Mouse (Mus musculus) granulocyte monocyte progenitor cell, adult 5-6 weeks (primary cell): ENCODE data around the gene Gnb1. TPM values are rescaled to one million over a fixed set of nuclear protein-coding genes. Genes with fewer than 3 reads are reported as not detected.

Source experiments
- ATAC-seq: replicated peaks from 2 replicates; pipeline ENCODE4 v1.8.0; 2016; ENCODE audit warnings: mild to moderate bottlenecking, moderate TSS enrichment, inconsistent platforms; ENCODE audit not compliant: poor library complexity, severe bottlenecking
- total RNA-seq, 2 experiments: library from RNA; stranded (forward) in 1 of 2; stranded (reverse) in 1 of 2; fragments of 200-712, 200-1000 nt in 1 of 2; fragments of >200 nt in 1 of 2; fragmentation: Nextera tagmentation in 1 of 2; gene quantifications; 2 replicates each; pipeline ENCODE4 v1.2.3; 2014 to 2017

Gene Gnb1
- total RNA-seq, 2 experiments from 2014 or later, result 135 to 223 TPM

DNA sequence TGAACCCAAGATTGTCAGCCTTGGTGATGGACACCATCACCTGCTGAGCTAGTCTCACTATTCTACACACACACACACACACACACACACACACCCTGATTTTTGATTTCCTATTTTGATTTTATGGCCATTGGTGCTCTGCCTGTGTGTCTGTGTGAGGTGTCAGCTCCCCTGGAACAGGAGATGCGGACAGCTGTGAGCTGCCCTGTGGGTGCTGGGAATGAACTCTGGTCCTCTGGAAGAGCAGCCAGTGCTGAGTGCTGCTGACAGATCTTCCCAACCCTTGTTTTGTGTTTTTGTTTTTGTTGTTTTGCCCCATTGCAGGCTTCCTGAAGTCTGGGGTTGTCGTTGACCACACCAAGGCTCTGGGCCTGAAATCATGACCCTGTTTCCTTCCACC, 82.0 kb downstream of the Gnb1 start:
- no peak for ATAC-seq

DNA sequence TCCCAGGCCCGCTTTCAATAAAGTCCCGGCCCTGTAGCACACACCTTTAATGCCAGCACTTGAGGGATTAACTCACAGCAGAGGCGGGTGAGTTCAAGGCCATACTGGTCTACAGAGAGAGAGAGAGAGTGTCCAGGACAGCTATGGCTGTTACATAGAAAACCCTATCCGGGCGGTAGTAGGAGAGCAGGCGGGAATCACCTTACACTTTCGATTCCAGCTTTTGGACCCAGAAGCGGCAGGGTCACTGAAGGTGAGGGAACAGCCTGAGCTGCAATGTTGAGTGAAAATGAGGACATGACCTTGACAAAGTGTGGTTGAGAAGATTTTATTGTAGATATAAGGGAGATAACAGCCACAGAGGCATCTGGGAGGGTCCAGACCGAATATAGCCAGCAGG, 82.7 kb downstream of the Gnb1 start:
- no peak for ATAC-seq

DNA sequence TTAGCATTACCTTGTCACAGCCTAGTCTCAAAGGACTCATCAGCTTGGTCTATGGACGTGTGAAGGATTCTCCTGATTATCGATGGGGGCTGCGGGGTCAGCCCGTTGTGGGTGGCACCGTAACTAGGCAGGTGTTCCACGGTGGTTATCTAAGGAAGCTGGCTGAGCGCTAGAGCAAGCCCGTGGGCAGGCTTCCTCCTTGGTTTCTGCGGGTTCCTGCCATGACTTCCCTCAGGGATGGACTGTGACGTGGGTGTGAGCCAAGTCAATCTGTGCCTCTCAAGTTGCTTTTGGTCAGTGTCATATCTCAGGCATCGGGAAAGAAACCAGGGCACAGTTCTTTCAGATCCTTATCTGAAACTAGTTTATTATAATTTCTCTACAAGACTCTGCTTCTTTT, 83.8 kb downstream of the Gnb1 start:
- ATAC-seq, result peak; percentile 85

DNA sequence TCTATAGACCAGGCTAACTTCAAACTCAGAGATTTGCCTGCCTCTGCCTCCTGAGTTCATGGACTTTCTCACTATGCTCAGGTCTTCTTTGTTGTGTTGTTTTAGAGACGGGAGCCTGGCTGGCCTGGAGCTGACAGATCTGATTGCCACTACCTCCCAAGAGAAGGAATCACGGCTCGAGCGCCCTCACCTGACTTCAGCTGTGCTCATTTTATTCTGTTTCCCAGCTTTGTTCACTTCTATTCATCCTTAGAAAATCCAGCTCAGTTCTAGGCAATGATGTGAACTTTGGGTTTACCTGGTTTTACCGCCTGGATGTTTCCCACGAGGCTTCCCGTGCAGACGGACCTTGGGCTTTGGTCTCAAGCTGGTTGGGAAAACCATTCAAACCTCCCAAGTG, 84.4 kb downstream of the Gnb1 start:
- ATAC-seq, result no peak

DNA sequence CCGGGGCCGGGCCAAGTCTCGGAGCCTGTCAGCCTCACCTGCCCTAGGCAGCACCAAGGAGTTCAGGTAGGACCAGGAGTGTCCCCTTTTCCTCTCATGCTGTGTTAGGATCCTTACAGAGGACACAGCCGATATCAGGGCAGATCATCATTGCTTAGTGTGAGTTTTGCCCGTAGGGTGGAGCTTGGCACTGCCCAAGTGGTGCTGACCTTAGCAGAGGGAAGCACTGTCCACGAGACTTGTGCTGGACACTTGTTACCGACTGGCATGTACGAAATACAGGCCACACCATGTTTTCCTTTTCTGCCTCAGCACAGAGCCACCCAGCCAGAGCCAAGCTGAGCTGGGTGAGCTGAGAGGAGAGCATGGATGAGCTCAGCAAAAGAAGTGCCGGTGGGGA, 86.0 kb downstream of the Gnb1 start:
- ATAC-seq, result no peak

DNA sequence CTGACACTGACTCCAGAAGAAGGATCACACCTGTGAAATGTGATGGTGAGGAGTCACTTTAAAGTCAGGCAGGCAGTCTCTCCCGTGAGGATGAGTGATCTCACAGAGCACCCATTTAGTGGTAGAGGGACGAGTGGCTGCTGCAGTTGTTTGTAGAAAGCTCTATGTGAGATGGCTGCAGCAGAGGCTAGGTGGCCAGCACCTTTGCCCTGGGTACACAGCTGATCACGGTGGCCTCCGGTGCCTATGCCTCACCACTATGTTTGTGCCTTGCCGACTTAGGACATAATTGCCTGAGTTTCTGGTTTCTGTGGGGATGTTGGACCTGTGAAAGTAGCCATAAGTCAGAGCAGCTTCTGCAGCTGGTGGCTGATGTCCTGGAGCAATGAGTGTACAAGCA, 86.6 kb downstream of the Gnb1 start:
- ATAC-seq, result no peak

DNA sequence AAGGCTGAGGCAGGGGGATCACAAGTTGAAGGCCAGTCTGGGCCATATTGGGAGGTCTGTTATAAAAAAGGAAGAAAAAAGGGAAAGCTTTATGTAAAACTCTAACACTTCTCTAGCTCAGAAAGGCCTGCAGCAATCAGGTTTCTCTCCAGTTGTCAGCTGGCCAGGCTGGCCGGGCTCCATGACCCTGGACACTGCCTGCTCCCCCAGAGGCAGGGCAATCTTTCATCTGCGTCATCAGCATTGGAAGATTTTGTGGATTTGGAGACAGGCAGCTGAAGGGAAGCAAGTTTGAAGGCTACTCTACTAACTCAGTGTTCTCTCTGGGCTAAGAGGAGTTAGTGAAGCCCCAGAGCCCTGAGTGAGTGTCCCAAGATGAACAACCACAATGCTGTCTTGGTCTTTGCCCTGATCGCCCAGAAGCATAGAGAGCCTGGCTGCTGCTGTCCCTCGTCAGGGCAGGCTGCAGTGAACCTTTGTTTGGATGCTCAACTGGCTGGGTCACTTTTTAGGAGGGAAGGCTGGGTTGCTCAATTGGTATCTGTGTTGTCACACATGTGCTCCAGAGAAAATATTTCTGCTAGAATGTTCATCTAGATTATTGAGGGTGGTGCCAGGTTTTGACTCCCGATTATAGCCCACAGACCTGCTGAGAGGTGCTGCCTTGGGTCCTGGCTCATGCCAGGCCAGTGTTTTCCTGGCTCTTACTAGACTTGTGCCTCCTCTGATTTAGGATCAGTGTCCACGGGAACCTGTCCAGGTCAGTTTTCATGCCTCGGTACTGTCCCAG, 87.4 kb downstream of the Gnb1 start:
- ATAC-seq, result no peak

DNA sequence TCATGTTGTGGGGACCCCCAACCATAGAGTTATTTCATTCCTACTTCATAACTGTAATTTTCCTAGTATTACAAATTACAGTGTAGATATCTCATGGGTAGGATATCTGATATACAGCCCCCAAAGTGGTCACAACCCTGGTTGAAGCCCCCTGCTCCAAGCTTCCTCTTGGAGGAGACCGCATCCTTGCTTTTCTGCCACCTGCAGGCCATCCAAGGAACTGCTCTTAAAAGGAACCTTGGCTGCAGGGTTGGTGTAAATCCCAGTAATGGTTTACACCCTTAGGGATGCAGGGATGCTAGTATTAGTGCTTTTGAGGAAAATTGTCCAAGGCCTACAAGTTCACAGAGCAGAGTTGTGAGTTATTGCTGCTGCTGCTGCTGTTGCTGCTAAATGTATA, 89.3 kb downstream of the Gnb1 start:
- ATAC-seq, result peak; percentile 55

DNA sequence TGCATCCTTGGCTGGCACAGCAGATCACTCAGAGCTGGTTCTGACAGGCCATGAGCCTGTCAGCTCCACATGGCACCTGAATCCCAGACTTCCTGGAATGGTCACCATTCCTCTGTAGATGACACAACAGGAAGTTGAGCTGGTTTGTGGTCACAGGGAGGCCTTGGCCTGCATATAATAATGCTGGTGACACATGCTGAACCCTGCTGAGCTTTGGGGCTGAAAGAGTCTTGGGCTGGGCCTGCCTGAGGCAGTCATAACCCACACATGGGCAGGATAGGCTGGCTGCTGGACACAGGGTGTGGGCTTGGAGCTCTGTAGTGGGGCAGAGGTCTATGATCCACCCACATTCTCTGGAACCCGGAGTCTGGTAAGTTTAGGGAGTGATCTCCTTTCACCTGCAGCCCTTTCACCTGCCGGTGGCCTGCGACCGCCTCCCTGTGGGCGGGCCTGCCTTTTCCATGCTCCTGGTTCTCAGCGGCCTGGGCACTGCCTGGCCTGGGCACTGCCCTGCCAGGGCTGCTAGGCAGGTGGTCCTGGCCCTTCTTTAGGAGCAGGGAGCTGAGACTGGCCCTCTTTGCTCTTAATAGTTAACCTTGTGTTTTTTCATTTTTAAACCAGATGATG, 91.2 kb downstream of the Gnb1 start:
- ATAC-seq, result peak; percentile 93

DNA sequence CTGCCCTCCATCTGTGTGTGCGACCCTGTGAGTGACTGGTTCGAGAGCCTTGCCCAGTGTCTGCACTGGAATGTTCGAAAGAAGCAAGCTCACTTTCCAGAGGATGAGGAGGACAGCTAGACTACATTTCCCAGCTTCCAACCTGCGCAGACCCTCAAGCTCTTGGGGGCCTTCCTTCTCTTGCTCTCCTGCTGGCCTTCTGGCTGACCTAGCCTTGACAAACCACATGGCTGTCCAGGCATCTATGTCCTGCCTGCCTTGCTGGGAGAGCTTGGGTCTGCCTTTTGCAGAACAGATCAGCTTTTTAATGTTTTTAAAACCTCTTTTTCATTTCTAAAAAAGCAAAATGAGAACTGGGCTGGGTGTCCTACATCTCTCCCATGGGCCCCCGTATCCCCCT, 98.2 kb downstream of the Gnb1 start:
- ATAC-seq, result no peak

DNA sequence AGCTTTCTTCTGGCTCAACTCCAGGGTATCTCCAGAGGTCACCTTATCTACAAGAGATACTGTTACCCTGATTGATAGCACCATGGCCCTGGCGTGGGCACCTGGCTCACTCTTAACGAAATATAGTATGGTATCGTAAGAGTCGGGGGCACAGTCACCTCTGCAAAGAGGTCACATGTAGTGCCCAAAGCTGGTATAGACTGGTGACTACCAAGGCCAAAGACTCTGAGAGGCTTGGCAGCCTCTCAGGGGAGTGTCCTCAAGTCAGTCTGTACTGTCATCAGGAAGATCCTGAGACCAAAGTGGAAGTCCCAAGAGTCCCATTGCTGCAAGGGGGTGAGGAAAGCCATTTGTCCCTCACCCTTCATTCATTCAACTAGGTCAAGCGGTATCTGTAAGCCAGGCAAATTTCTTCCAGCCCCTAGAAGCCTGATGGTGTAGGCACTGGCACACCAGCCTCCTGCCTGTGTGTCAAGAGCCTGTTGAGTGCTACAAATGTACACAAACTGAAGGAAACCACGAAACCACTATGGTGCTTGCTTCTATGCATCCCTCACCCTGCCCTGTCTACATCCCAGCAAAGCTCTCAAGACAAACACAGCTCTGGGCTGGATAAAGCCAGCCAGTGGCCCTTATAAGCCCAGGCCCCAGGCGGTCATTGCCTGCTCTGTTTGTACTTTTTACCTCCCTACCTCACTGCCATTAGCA, 100.0 kb downstream of the Gnb1 start:
- ATAC-seq, result no peak

DNA sequence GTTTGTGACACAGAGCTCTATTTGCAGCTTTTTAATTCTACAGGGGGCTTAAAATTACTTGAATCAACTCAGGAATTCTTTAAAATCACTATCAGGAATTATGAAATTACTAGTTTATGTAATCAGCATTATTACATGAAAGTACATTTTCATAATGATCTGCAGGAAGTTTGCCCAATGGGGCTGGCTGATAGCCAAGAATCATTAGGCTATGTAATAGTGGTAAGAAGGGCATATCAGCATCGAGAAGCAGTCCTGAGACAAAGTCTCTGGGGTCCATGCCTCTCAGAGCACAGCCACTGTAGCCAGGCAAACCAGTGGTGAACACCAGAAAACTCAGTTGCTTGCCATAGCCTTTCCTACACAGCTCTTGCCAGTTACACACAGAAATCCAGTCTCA, 102.6 kb downstream of the Gnb1 start:
- peak; percentile 52 for ATAC-seq

DNA sequence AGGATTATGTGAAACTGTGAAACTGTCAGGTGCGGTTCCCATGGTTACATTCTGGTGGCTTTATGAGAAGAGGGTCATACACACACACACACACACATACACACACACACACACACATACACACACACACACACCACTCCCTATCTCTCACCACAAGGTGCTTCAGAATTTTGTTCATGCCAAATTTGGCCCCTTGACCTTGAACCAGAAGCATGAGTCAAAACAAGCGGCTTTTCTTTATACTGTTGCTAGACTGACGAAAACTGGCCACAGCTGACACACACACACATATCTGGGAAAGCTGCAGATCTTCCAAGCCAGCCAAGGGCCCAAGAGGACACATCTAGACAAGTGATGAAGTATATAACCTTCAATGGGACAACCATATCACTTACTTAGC, 104.6 kb downstream of the Gnb1 start:
- ATAC-seq, result no peak

DNA sequence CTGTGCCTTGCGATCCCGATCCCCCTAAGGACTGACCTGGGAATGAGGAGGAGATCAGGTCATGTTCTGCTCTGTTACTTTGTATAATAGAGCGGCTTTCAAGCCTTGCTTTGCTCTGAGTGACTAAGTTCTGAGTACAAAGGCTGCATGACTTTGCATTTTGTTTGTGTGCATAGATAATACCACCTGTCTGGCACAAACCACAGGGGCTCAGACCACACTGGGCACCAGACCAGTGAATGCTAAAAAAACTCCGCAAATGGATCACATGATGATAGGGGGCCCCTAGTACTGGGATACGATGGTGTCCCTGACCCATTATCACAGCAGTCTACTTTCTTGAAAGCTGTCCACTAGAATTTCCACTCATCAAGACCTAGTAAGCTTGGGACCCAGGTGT, 105.4 kb downstream of the Gnb1 start:
- peak; percentile 10; the same call in 1 of the 2 replicates for ATAC-seq

DNA sequence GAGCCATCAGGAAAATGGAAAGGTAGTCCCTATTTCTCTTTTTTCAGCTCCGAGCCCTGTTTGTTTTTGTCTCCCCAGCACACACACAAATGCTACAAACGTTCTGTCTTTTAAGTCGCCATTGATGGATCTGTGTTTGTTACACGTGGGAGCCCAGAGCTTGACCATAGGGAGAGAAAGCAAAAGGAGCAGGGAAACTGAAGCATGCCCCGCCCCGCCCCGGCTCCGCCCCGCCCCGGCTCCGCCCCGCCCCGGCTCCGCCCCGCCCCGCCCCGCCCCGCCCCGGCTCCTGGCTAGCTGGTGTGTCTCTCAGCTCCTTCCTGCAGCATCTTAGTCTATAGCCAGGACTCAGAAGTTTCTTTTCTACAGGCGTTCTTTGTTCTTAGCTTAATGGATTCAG, 107.4 kb downstream of the Gnb1 start:
- ATAC-seq, result no peak

DNA sequence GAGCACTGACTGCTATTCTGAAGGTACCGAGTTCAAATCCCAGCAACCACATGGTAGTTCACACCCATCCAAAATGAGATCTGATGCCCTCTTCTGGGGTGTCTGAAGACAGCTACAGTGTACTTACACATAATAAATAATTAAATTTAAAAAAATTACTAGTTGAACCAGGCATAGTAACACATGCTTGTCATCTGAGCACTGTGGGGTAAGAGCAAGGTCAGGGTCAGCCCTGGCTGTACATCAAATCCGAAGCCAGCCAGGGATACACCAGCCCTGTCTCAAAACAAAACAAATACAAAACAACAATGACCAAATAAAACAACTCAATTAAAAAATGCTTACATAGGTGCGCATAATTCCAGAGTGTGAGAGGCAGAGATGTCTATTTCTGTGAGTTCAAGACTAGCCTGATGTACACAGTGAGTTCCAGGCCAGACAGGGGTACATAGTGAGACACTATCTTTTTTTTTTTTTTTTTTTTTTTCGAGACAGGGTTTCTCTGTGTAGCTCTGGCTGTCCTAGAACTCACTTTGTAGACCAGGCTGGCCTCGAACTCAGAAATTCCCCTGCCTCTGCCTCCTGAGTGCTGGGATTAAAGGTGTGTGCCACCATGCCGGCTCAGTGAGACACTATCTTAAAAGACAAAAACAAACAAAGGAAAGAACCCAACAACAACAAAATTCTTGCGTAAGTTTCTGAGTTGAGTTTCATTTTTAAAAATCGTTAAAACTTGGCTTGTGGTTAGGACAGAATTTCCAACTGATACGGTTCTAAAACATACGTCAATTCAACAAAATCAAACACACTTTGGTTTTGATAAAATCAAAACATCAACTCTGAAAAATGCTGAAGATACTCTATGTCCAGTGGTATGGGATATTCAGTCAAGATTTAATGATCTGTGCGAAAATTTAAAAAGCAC, 109.0 kb downstream of the Gnb1 start:
- no peak for ATAC-seq

DNA sequence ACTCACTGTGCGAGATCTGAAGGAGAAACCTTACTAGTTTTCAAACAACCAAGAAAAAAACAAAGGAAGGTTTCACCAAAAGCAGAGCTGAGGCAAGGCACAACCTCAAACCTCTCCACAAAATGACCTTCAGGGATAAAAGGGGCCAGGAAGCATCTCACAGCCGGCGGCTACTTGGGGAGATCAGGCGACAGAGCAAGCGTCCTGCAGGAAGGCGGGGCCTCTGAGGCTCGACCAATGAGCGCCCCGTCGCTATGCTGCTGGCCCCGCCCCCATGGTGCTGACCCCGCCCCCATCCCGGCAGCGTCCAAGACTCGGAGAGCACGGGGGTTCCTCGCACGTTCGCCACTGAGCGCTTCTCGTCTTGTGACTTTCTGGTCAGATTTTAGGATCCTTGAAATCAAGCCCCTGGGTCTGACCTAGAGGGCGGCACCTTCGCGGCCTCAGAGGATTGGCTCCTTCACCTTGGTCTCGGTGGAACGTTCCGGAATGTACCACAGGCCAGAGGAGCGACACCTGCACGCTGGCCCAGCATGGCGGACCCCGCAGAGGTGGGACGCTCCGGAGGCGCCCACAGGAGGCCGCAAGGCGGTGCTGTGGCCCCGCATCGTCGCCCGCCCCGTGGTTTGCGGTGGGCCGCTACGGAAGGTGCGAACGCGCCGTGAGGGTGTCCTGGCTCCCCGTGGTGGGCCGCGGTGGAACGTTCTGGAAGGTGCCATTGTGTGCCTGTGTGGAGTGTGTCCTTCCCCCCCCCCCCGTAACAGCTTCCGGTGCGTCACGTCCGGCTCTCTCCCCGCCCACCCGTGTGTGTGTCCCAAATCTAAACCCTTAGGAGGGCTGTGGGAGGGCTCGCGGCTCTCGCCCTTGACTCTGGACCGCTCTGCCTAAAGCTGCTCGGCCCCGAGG, 110.2 kb downstream of the Gnb1 start, which contains the start of gene Slc35e2:
Gene Slc35e2 (plus strand): TSS at position 326 of the 906 bp plus-strand sequence.
- peak; percentile 82 for ATAC-seq

DNA sequence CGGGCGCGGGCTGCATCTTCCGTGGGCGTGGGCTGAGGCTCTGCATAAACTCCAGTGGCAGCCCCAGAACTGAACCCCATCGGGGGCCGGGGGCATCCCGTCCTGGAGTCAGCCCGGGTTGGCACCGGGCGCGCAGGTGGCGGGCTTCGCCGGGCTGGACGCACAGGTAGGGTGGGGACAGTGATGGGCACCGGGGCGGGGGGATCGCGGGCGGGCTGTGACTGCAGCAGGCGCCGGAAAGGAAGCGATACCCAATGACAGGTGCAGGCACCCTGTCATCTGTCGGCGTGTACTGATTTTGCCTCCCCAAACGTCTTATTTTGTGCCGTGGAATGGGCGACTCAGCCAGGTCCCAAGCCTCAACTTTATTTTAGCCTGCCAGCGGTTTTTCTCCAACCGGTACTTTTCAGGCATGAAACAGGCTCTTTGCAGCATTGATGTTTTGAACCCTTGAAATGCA, 110.9 kb downstream of the Gnb1 start:
- ATAC-seq, result peak; percentile 10; the same call in 1 of the 2 replicates

DNA sequence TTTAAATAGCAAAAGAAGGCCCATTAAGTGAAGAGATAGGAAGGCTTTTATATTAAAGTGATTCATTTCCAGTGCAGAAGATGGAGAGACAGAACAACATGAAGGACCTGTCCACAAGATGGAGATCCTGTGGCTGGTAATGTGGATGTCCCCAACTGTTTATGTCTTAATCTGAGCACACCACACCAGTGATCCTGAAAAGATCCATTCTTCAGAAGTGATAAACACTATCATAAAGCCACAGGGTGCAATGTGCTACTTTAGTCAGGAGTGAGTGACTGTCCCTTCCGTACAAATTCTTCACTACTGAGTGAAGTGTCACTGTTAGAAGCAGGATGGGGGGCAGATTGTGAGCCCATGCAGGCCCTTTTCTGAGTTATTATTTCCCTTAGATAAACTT, 111.6 kb downstream of the Gnb1 start:
- ATAC-seq, result no peak
